Mouse (Mus musculus): ENCODE measurements around the gene Tmem126a. TPM values are rescaled to one million over a fixed set of nuclear protein-coding genes. Genes with fewer than 3 reads are reported as not detected.

Gene Tmem126a
- polyA plus RNA-seq (2017; shearing (Covaris generic)), result 40.9 TPM

DNA sequence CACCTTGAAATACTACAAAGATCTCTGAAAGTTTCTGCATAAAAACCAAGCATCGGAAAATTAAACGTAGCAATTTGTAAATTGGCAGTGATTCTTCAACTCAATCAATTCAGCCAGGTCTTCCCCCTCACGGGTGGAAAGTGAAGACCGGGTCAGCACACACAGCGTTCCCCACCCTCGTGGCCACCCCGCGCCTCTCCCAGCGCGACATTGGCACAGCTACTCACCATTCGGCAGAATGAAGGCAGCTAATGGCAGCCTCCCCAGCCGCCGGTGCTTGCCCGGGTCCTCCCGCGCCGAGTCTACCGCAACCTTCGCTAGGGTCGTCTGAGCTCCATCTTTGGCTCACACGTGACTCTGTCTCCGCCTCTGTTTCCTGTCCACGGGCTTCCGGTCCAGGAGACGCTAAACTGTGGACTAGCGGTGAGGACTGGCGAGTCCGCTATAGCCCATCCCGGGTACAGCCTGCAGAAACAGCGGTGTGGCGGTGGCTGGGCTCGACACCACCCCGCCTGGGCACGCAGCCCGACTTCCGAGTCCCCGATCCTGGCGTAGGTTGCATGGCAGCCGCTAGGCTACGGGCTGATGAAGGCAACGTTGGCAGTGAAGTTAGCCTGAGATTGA, at the start of gene Tmem126a:
TSS of gene Tmem126a (minus strand) at position 385 of the 624 bp plus-strand sequence.

GRCm38 (mm10) chr7:90476313-90477245, 19.6 kb upstream of the Tmem126a start, which contains the start of gene Dlg2:
Dlg2 (plus strand) TSS chr7:90476672.

DNA sequence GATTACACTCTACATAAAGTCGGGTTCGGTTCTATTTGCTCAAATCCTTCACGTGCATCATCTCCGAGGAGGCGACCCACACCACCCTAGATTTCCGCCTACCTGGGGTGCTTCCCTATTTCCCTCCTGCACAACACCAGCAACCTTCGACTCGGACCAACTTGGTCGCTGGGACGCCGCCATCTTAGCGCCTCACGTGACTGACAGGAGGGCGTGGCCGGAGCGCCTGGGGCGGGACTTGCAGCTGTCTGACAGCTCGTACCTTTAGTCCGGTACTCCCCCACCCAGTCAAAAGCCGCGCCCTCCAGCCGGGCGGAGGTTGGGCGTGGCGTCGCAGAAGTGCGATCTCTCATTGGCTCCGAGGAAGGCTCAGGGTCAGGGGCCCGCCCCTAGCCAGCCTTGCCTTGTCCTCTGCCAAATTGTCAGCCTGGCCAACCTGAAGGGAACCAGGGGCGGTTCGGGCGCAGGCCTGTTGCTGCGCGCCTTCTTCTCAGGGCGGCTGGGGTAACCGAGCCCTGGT, 18.8 kb upstream of the Tmem126a start, which contains the start of gene Tmem126b:
TSS of gene Tmem126b (minus strand) at position 209 of the 520 bp plus-strand sequence.

GRCm38 (mm10) chr7:90442518-90443080, 14.4 kb downstream of the Tmem126a start, which contains the start of gene Crebzf:
Crebzf (plus strand) TSS chr7:90442729.

GRCm38 (mm10) chr7:90426020-90427001, 30.7 kb downstream of the Tmem126a start, which contains the start of gene Ccdc89:
Ccdc89 (plus strand) TSS chr7:90426577.

Other genes with a start within 250 kb of the Tmem126a start
- not detected for gene Ccdc83, start 191.5 kb downstream of the Tmem126a start, polyA plus RNA-seq (2017; shearing (Covaris generic))
- 67.5 TPM for gene Sytl2, start 155.0 kb downstream of the Tmem126a start, polyA plus RNA-seq (2017; shearing (Covaris generic))
- gene Ccdc89, start 30.7 kb downstream of the Tmem126a start, polyA plus RNA-seq (2017; shearing (Covaris generic)), result not detected
- gene Crebzf, start 14.5 kb downstream of the Tmem126a start, polyA plus RNA-seq (2017; shearing (Covaris generic)), result 247 TPM
- 21.1 TPM for gene Tmem126b, start 18.8 kb upstream of the Tmem126a start, polyA plus RNA-seq (2017; shearing (Covaris generic))
- not detected for gene Dlg2, start 19.4 kb upstream of the Tmem126a start, polyA plus RNA-seq (2017; shearing (Covaris generic))